Mouse (Mus musculus) midbrain, embryonic 16.5 days (tissue): ENCODE data around the gene 1700028J19Rik. TPM values are rescaled to one million over a fixed set of nuclear protein-coding genes. Genes with fewer than 3 reads are reported as not detected.
"Not testable (repeated sequence)": the region's sequence is repeated elsewhere in the genome, so short reads cannot be mapped to it uniquely, and the experiment has no call there.

Experiments
- ATAC-seq: fragments of 200-750 bp; cut with Nextera tagmentation; 2 replicates; pipeline ENCODE4 v1.8.0; 2017; ENCODE audit warnings: moderate TSS enrichment
- H3K27ac ChIP-seq: fragments of 300-500 bp; sonication (generic); 2 replicates; pipeline ENCODE4 v1.5.1; 2014; ENCODE audit warnings: mild to moderate bottlenecking, low read length, mixed read lengths
- H3K27me3 ChIP-seq: fragments of 300-500 bp; sonication (generic); 2 replicates; pipeline ENCODE4 v1.6.1; 2014; ENCODE audit warnings: low read depth, low read length, mixed read lengths; ENCODE audit not compliant: control insufficient read depth, insufficient read depth
- H3K36me3 ChIP-seq: fragments of 300-500 bp; sonication (generic); 2 replicates; pipeline ENCODE4 v1.6.1; 2014; ENCODE audit warnings: mild to moderate bottlenecking, low read length, moderate library complexity, mixed read lengths; ENCODE audit not compliant: control insufficient read depth, insufficient read depth
- H3K4me1 ChIP-seq: fragments of 300-500 bp; sonication (generic); 2 replicates; pipeline ENCODE4 v1.6.1; 2014; ENCODE audit warnings: mild to moderate bottlenecking, low read length, mixed read lengths; ENCODE audit not compliant: control insufficient read depth, insufficient read depth
- H3K4me2 ChIP-seq: fragments of 300-500 bp; sonication (generic); 2 replicates; pipeline ENCODE4 v1.6.1; 2014; ENCODE audit warnings: mild to moderate bottlenecking, low read length, mixed read lengths
- H3K4me3 ChIP-seq: fragments of 300-500 bp; sonication (generic); 2 replicates; pipeline ENCODE4 v1.5.1; 2014; ENCODE audit warnings: low read depth, mild to moderate bottlenecking, low read length, moderate library complexity, mixed read lengths
- H3K9ac ChIP-seq: fragments of 300-500 bp; sonication (generic); 2 replicates; pipeline ENCODE4 v1.6.1; 2014; ENCODE audit warnings: low read depth, low read length, mixed read lengths
- H3K9me3 ChIP-seq: fragments of 300-500 bp; sonication (generic); replicated peaks from 2 replicates; pipeline ENCODE4 v1.6.1; 2014; ENCODE audit warnings: mild to moderate bottlenecking, low read length, mixed read lengths; ENCODE audit not compliant: control insufficient read depth, poor library complexity, severe bottlenecking
- WGBS: fragments of 180-500 bp; shearing (Covaris S2); extraction: QIAGEN DNeasy Blood & Tissue Kit; methylation state at CpG from one replicate; pipeline ENCODE4 v1.1.7; 2014; 5-methylcytosine and 5-hydroxymethylcytosine counted together
- polyA plus RNA-seq: library from polyadenylated mRNA; unstranded; fragments of >200 nt; fragmentation: Nextera tagmentation; extraction: Ambion mirVana; gene quantifications from 2 replicates; pipeline ENCODE4 v1.2.1, GENCODE M21; 2015

Gene 1700028J19Rik
- polyA plus RNA-seq, 1 experiment from 2014 or later: 1.5 TPM

GRCm38 (mm10) chr7:44207135-44207534 lies 39.4 kb downstream of the 1700028J19Rik start, which contains the start of gene Klk1b4:
Gene Klk1b4, plus strand, starts transcription at chr7:44207435.
- not testable (repeated sequence) for H3K4me3 ChIP-seq, ATAC-seq, H3K9ac ChIP-seq, H3K4me1 ChIP-seq, H3K27me3 ChIP-seq, H3K36me3 ChIP-seq, H3K4me2 ChIP-seq, H3K27ac ChIP-seq, H3K9me3 ChIP-seq
- WGBS: 56% methylated on average over 3 of the region's 3 CpGs

DNA sequence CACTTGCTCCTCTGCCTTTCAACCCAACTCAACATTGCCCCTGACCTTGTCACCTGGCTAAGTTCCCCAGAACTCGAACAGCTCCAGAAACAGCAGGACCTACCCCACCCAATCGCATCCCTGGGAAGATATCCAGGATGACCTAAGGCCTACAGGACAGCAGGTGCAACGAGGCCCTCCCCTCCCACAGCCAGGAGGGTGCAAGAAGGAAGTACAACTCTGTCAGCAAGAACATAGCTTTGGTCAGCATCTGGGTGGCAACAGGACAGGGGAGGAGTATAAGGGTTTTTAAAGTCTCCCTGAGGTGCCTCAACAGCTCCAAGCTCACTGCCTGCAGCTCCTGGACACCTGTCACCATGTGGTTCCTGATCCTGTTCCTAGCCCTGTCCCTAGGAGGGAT lies 48.6 kb downstream of the 1700028J19Rik start, which contains the start of gene Klk1b3:
TSS of gene Klk1b3 (plus strand) at position 301 of the 400 bp plus-strand sequence.
- Histone ChIP-seq H3K4me2 (no peak within 1 kb of the TSS), H3K36me3 (no peaks in the 10 kb centered on the region), H3K27me3 (no peaks in the 10 kb centered on the region), H3K9ac (no peak within 1 kb of the TSS), H3K4me1 (no peaks in the 10 kb centered on the region), H3K9me3 (no peaks in the 10 kb centered on the region), H3K27ac (no peak within 1 kb of the TSS), H3K4me3 (no peak within 1 kb of the TSS)
- WGBS: 62% methylated on average over 3 of the region's 3 CpGs
- no peak for ATAC-seq

DNA sequence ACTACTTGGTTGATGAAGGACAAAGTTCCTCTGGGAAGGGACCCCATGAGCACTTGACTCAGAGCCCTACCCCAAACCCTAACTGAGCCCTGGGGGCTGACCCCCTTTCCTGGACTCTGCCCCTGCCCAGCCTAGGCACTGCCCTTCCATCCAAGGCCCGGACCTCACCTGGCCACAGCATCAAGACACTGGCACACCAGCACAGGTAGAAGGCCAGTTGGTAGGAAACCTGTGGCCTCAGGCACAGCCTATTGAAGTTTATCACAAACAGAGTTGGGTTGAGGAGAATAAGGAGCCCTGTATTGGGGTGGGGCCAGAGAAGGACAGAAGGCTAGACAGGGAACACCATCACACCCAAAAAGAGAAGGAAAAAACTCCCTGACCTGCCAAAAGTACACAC lies 53.0 kb downstream of the 1700028J19Rik start:
- not testable (repeated sequence) for H3K9ac ChIP-seq, H3K4me3 ChIP-seq, H3K4me1 ChIP-seq, H3K4me2 ChIP-seq, H3K9me3 ChIP-seq, H3K27ac ChIP-seq, ATAC-seq, H3K27me3 ChIP-seq, H3K36me3 ChIP-seq
- 80% methylated on average over 1 of the region's 1 CpGs for WGBS

- not testable (repeated sequence) for H3K4me1 ChIP-seq, H3K27me3 ChIP-seq, H3K27ac ChIP-seq, H3K4me2 ChIP-seq, H3K36me3 ChIP-seq, H3K9me3 ChIP-seq, H3K4me3 ChIP-seq, ATAC-seq, H3K9ac ChIP-seq
Observed at GRCm38 (mm10) chr7:44187936-44188335, 58.6 kb downstream of the 1700028J19Rik start, which contains the start of gene Klk1b24. Gene Klk1b24, plus strand, starts transcription at chr7:44188236.

- not testable (repeated sequence) for H3K4me3 ChIP-seq, H3K4me1 ChIP-seq, H3K9me3 ChIP-seq, H3K27me3 ChIP-seq, H3K9ac ChIP-seq, H3K27ac ChIP-seq, H3K36me3 ChIP-seq, ATAC-seq, H3K4me2 ChIP-seq
- WGBS: 74% methylated on average over 8 of the region's 8 CpGs
Observed at GRCm38 (mm10) chr7:44186516-44186915, 60.0 kb downstream of the 1700028J19Rik start.

Other genes starting within 250 kb of the 1700028J19Rik start
- not detected in 2 replicates for gene Klk1b26, start 234.5 kb downstream of the 1700028J19Rik start, polyA plus RNA-seq
- gene Klk1b27, start 194.4 kb downstream of the 1700028J19Rik start, polyA plus RNA-seq: not detected in 2 replicates
- gene Klk1b21, start 144.4 kb downstream of the 1700028J19Rik start, polyA plus RNA-seq: not detected in 2 replicates
- not detected in 2 replicates for gene Klk1b22, start 134.0 kb downstream of the 1700028J19Rik start, polyA plus RNA-seq
- not detected in 2 replicates for gene Klk1b16, start 109.9 kb downstream of the 1700028J19Rik start, polyA plus RNA-seq
- gene Klk1b24, start 58.5 kb downstream of the 1700028J19Rik start, polyA plus RNA-seq: not detected in 2 replicates
- gene Klk1b3, start 48.5 kb downstream of the 1700028J19Rik start, polyA plus RNA-seq: not detected in 2 replicates
- gene Klk1b4, start 39.3 kb downstream of the 1700028J19Rik start, polyA plus RNA-seq: not detected in 2 replicates
- gene Klk1b5, start 30.8 kb downstream of the 1700028J19Rik start, polyA plus RNA-seq: not detected in 2 replicates
- not detected in 2 replicates for gene Klk1, start 21.3 kb downstream of the 1700028J19Rik start, polyA plus RNA-seq
- not detected in 2 replicates for gene Gm36864, start 10.5 kb downstream of the 1700028J19Rik start, polyA plus RNA-seq
- gene 2410002F23Rik, start within 50 bp of the 1700028J19Rik start, polyA plus RNA-seq: 225 and 237 TPM in 2 replicates
- 0.14 TPM in 1 of 2 replicates, not detected in the other for gene Acp4, start 10.7 kb upstream of the 1700028J19Rik start, polyA plus RNA-seq
- not detected in 2 replicates for gene Gm15517, start 14.8 kb upstream of the 1700028J19Rik start, polyA plus RNA-seq
- 4.0 and 4.2 TPM in 2 replicates for gene Clec11a, start 60.2 kb upstream of the 1700028J19Rik start, polyA plus RNA-seq
- 35.6 and 36.8 TPM in 2 replicates for gene Shank1, start 63.6 kb upstream of the 1700028J19Rik start, polyA plus RNA-seq
- gene Syt3, start 137.4 kb upstream of the 1700028J19Rik start, polyA plus RNA-seq: 57.4 and 73.2 TPM in 2 replicates
- 2.0 and 3.6 TPM in 2 replicates for gene 1700008O03Rik, start 139.1 kb upstream of the 1700028J19Rik start, polyA plus RNA-seq
- gene Lrrc4b, start 182.3 kb upstream of the 1700028J19Rik start, polyA plus RNA-seq: 14.3 and 15.9 TPM in 2 replicates
- gene Aspdh, start 218.7 kb upstream of the 1700028J19Rik start, polyA plus RNA-seq: 3.9 and 4.2 TPM in 2 replicates
- gene Josd2, start 221.3 kb upstream of the 1700028J19Rik start, polyA plus RNA-seq: 39.5 and 39.6 TPM in 2 replicates
- gene Emc10, start 249.8 kb upstream of the 1700028J19Rik start, polyA plus RNA-seq: 121 and 137 TPM in 2 replicates
- 24.2 and 29.8 TPM in 2 replicates for gene Fam71e1, start 249.9 kb upstream of the 1700028J19Rik start, polyA plus RNA-seq